Mouse (Mus musculus) myocyte (in vitro differentiated cells): ENCODE results near the gene Ptpn3.

Source experiments
- MYOD1 ChIP-seq, 3 experiments: IDR thresholded peaks; one replicate each; pipeline ENCODE4 v1.6.1; 2011; ENCODE audit warnings: control low read depth in 2 of 3, low read depth in 2 of 3, mild to moderate bottlenecking in 2 of 3, moderate library complexity in 1 of 3; ENCODE audit not compliant: insufficient read length in 2 of 3, control insufficient read depth in 1 of 3
- POLR2AphosphoS2 ChIP-seq: IDR thresholded peaks from one replicate; pipeline ENCODE4 v1.6.1; 2011; ENCODE audit warnings: low read depth, control low read depth; ENCODE audit not compliant: insufficient read length
- USF1 ChIP-seq: IDR thresholded peaks from one replicate; pipeline ENCODE4 v1.6.1; 2011; ENCODE audit warnings: low read depth, mild to moderate bottlenecking, control low read depth, moderate library complexity

DNA sequence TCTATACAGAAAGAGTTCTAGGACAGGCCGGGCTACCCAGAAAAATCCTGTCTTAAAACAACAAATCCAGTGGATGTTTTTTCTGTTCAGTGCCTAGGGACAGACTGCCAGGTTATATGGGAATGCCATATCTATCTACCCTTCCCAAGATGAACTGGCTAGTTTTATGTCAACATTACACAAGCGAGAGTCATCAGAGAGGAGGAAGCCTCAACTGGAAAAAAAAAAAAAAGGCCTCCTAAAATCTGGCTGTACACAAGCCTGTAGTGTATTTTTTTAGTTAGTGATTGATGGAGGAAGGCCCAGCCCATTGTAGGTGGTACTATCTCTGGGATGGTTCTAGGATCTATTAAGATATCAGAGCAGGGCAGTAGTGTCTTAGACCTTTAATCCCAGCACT is 16.4 kb downstream of the Ptpn3 start:
- TF ChIP-seq POLR2AphosphoS2 (no peak), MYOD1 (IDR thresholded peaks at IDR 0.05; ENCODE audit: control insufficient read depth in 1 of 3, insufficient read length in 2 of 3, low read depth in 2 of 3) (no peak), USF1 (no peak)
